Mouse (Mus musculus): Measurements from ENCODE around the gene Csde1.

The Csde1 gene

DNA sequence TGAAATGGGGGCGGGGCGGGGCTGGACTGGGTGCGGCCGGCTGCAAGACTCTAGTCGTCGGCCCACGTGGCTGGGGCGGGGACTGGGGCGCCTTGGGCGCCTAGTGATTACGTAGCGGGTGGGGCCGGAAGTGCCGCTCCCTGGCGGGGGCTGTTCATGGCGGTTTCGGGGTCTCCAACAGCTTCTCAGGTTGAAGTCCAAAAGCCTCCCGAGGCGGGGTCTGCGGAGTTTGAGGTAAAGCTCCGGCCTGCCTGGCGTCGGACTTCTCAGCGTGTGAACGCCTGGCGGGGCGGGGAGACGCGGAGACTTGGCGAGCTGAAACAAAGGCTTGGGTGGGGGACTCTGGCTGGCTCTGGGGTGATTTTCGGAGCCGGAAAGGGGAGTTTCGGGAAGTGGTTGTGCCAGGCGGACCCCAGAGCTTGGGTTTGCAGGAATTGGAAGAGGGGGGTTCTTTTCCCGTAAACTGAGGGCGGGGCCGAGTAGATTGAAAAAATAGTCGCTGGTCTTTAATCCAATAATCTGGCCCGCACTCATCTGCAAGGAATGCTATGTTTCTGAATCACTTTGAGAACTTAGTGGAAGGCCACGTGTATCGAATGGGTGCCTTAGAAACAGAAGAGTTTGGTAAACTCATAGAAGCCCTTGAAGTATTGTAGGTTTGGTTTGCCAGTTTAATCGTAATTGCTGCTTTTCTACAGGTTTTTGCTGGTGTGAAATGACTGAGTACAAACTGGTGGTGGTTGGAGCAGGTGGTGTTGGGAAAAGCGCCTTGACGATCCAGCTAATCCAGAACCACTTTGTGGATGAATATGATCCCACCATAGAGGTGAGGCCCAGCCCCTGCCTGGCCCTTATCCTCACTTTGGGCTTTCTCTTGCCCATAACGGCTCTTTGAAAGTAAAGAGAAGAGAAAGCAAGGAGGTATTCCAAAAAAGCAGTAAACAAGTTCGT is 38.3 kb downstream of the Csde1 start, which contains the start of gene Nras:
Gene Nras (plus strand): TSS at position 79 of the 951 bp plus-strand sequence.
- peak; percentile 93 to 94 for DNase-seq (ENCODE audit: low spot score in 2 of 2)

GRCm38 (mm10) chr3:103066927-103067326 is 46.7 kb downstream of the Csde1 start:
- DNase-seq (ENCODE audit: low spot score in 2 of 2) = no peak

GRCm38 (mm10) chr3:103068971-103069370 is 48.7 kb downstream of the Csde1 start:
- DNase-seq (ENCODE audit: low spot score in 2 of 2) = no peak

DNA sequence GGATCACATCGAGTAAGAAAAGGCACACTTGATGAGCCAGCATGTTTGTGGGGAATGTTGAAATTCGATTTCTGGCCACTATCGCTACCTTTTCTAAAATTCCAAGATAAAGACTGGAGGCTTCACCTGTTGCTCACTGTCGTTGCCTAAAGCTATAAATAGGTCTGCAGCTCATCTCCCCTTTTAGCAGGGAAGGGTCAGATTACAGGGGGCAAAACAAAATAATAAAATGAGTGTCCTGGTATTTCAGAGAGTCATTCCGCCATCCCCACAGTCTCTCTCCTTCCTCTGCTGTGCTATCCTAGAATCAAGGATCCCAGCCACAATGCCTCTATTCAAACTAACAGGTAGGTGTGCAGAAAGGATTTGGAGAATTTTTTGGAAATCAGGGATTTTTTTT is 53.5 kb downstream of the Csde1 start, which contains the start of gene Ampd1:
Gene Ampd1 (plus strand): TSS at position 244 of the 400 bp plus-strand sequence.
- DNase-seq (ENCODE audit: low spot score in 2 of 2) = no peak

DNA sequence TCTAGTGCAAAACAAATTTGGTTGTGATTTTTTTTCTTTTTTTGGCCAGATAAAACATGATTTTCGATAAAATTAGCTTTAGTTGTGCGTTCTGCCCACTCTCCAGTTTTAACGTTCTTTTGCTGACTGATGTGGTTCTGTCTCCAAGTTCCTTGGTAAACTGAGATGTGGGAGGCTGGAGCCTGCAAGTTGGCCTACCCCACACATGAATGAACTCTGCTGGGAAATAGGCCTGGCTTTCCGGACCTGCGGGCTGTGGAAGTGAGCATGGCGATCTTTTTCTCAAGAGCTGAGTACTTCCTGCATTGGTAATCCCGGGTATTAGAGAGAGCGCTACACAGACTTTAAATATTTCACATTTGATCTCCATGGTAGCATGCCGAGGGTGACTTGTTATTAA is 55.6 kb downstream of the Csde1 start:
- no peak for DNase-seq (ENCODE audit: low spot score in 2 of 2)

- DNase-seq (ENCODE audit: low spot score in 2 of 2) = no peak
Measured at GRCm38 (mm10) chr3:103076476-103076875, 56.2 kb downstream of the Csde1 start.

DNA sequence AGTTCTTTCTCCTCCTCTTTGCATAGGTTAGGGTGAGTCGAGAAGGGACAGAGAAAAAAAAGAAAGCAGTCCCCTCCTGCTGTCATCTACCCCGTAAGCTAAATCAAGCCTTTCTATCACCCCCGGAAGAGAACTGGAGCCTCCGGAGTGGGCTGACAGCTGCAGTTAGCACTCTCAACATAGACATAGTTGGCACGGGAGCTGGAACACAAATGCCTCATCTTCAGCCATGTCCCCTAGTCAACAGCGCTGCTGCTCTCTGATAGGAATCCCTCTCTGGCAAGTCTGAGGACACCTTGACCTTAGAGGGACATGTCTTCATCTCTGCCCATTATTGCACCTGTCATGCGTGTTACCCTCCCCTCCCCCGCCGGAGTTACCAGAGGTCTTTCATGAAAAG is 59.1 kb downstream of the Csde1 start:
- no peak for DNase-seq (ENCODE audit: low spot score in 2 of 2)

DNA sequence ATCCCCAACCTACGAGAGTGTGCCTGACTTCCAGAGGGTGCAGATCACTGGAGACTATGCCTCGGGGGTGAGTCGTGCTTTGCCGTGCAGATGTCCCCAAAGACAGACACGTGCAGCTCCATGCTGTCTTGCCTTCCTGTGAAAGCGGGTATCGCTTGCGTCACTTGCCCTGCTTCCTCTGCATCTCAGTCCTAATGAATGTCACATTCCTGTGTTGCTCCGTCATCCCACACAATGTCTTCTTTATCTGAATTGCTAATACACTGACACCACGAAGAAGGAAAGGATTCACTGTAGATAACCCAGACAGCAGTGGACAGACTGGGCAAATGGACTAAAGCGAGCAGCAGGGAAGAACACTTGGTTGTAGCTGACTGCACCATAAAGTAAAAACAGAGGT is 60.8 kb downstream of the Csde1 start:
- no peak for DNase-seq (ENCODE audit: low spot score in 2 of 2)

DNA sequence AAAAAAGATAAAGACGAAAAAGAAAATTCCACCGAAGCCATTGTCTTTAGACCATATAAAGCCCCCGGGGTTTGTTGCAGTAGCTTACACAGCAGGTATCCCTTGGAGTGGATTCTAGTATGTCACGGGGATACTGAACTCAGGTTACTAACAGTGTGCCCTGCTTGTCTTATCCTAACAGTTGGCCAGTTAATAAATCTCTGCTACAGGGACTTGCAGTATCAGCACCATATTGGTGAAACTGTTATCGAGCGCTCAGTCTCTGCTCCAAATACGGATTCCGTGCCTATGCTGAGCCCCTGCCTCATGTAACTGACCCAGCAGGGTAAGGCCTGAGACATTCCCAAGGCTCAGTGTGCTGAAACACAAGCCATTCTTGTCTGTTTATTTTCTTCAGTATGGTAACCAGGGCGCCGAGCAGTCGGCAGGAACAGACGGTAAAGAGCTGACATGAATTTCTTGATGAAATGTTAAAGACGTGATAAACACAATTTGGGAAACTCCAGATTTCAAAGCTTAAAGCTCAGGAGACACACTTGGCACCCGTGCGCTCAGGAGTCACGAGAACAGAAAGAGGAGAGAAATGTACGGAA is 61.7 kb downstream of the Csde1 start:
- DNase-seq (ENCODE audit: low spot score in 2 of 2) = no peak

DNA sequence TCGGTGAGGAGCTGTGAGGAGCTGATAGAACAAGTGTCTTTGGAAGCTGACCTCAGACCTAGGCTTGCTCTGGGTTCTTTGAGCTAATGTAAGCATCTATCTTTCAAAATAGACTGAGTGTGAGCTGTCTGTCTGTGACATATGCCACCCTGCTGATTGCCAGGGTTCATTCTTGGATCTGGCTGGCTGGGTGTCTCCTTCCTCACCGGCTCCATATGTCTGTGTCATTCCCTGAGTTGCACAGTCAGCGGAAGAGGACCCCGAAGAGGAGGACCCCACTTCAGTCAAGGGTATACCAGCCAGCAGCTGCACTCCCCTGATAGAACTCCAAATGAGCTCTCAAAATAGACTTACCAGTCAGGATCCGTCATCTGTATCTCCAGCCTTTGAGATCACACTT is 62.5 kb downstream of the Csde1 start:
- no peak for DNase-seq (ENCODE audit: low spot score in 2 of 2)

GRCm38 (mm10) chr3:103085986-103086385 is 65.8 kb downstream of the Csde1 start:
- DNase-seq (ENCODE audit: low spot score in 2 of 2) = no peak

GRCm38 (mm10) chr3:103091753-103092152 is 71.5 kb downstream of the Csde1 start:
- DNase-seq (ENCODE audit: low spot score in 2 of 2) = no peak

DNA sequence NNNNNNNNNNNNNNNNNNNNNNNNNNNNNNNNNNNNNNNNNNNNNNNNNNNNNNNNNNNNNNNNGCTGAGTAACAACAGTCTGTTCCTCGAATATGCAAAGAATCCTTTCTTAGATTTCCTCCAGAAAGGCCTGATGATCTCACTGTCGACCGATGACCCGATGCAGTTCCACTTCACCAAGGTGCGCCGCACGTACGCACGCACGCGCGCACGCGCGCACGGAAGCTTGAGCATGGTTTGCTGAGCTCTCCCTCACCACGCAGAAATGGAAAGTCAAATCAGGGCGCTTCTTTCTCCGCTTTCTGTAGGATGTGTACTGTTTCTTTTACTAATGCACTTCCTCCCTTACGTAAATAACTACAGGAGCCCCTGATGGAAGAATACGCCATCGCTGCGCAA is 78.4 kb downstream of the Csde1 start:
- no peak for DNase-seq (ENCODE audit: low spot score in 2 of 2)

GRCm38 (mm10) chr3:103099667-103100066 is 79.4 kb downstream of the Csde1 start:
- DNase-seq (ENCODE audit: low spot score in 2 of 2) = no peak

- DNase-seq (ENCODE audit: low spot score in 2 of 2) = no peak
Measured at GRCm38 (mm10) chr3:103100735-103101134, 80.5 kb downstream of the Csde1 start.

- DNase-seq (ENCODE audit: low spot score in 2 of 2) = no peak
Measured at GRCm38 (mm10) chr3:103101194-103101593, 81.0 kb downstream of the Csde1 start.

GRCm38 (mm10) chr3:103101909-103102308 is 81.7 kb downstream of the Csde1 start:
- no peak for DNase-seq (ENCODE audit: low spot score in 2 of 2)

DNA sequence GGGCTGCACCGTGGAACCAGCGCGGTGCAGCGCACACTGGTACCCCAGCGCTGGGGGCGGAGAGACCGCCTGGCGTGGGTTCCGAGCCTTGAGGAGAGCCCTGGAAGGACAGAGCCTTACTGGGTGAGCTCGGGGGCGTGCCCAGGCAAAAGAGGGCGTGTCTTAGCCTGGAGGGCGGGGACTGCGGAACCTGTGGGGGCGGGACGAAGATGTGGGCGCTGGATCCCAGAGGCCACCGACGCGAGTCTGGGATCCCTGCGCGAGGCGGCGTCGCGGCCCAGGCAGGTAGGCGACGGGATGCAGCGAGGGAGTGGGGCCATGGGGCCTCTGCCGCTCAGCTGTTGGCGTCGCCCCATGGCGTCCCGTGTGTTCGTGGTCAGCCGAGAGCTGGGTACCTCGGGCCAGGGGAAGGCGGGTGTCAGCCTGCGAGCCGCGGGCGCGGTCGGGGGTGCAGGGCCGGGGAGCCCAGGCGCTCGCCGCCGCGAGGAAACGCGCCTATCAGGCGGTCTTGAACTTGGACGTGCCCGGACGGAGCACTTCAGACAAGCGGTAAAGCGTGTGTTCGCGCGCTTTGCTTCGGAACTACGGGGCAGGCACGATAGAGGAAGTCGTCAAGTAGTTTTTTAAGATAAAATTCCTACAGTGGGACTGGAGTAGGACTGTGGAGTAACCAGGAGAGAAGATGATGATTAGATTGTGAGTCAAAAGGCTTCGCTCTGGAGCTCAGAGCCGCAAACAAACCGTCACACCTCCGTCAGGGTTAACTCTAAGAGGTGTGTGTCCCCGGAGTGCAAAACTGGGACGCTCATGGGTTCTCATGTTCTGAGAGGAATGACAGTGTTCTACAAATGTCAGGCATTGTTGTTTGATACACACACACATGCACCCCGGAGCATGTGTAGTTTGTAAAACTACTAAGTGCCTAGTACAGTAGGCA is 82.5 kb downstream of the Csde1 start, which contains the start of gene Dennd2c:
Gene Dennd2c (plus strand): TSS at position 151 of the 937 bp plus-strand sequence.
- DNase-seq (ENCODE audit: low spot score in 2 of 2) = peak; percentile 90 to 92

Data from heart, adult 9 months (tissue).